Mouse (Mus musculus): ENCODE data around the gene Tex44.

DNA sequence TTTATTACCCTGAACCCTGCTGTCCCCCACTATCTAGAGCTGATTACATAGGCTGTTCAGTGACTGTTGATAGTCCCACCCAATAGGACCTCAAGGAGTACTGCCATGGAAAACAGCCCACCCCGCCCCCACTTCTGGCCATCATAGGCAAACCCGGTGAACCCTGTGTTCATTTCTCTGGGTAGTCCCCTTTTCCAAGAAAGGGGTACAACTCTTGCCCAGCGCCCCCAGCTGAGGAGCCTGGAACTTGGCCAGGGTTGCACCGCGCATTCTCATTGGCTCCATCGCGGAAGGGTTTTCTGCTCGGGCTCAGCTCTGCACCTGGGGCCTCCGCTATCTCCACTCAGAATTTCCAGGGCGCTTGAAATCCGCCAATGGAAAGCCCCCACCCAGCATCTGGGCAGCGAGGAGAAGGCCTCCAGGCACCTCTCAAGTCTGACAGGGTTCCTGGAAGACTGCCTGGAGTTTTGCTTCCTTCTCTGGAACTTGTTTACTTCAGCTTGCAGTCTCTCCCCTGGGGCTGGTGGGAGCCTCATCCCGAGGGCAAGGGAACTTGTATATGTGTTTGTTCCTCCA is 21.6 kb downstream of the Tex44 start:
- no peak for TF ChIP-seq CTCF (IDR thresholded peaks at IDR 0.05; ENCODE audit: borderline replicate concordance, extremely low read depth, insufficient read depth, insufficient read length)
- TF ChIP-seq POLR2A (IDR thresholded peaks at IDR 0.05; ENCODE audit: borderline replicate concordance, extremely low read depth, insufficient read depth, insufficient read length, poor library complexity, severe bottlenecking): no peak
